Mouse (Mus musculus) spleen, adult 2 months (tissue): ENCODE results near the gene Cyp24a1. TPM values are rescaled to one million over a fixed set of nuclear protein-coding genes. Genes with fewer than 3 reads are reported as not detected.

Experiments used
- DNase-seq, 2 experiments: peaks; one replicate each; pipeline versions ENCODE4 v3.0.0 to v3.0.0-alpha.2; 2012 to 2021; ENCODE audit warnings: low spot score in 2 of 2, low read depth in 1 of 2
- H3K27ac ChIP-seq: fragments of 200-500 bp; 2 replicates; pipeline ENCODE4 v1.5.1; 2012; ENCODE audit warnings: low read length, inconsistent platforms; ENCODE audit not compliant: insufficient read depth
- H3K27me3 ChIP-seq: fragments of 200-500 bp; 2 replicates; pipeline ENCODE4 v1.6.1; 2012; ENCODE audit warnings: mild to moderate bottlenecking, moderate library complexity, low read length, inconsistent platforms; ENCODE audit not compliant: control insufficient read depth, insufficient read depth
- H3K36me3 ChIP-seq: fragments of 200-500 bp; 2 replicates; pipeline ENCODE4 v1.6.1; 2012; ENCODE audit warnings: mild to moderate bottlenecking, low read length, inconsistent platforms; ENCODE audit not compliant: control insufficient read depth, insufficient read depth
- H3K4me1 ChIP-seq: fragments of 200-500 bp; 2 replicates; pipeline ENCODE4 v1.6.1; 2011; ENCODE audit warnings: inconsistent platforms; ENCODE audit not compliant: control insufficient read depth, insufficient read depth, insufficient read length
- H3K4me3 ChIP-seq: fragments of 200-500 bp; 2 replicates; pipeline ENCODE4 v1.5.1; 2011; ENCODE audit warnings: mild to moderate bottlenecking, inconsistent platforms; ENCODE audit not compliant: insufficient read depth, insufficient read length; ENCODE audit errors: extremely low read depth
- CTCF ChIP-seq: fragments of 200-500 bp; IDR thresholded peaks from 2 replicates; pipeline ENCODE4 v1.5.1; 2011; ENCODE audit warnings: mild to moderate bottlenecking, inconsistent platforms; ENCODE audit not compliant: insufficient read depth, insufficient read length, insufficient replicate concordance; ENCODE audit errors: extremely low read depth
- POLR2A ChIP-seq: fragments of 200-500 bp; IDR thresholded peaks from 2 replicates; pipeline ENCODE4 v1.6.1; 2011; ENCODE audit warnings: low read depth, low read length, inconsistent platforms
- WGBS: fragments of 180-500 bp; shearing (Covaris S2); methylation state at CpG from one replicate; pipeline ENCODE4 v1.1.7; 2018; 5-methylcytosine and 5-hydroxymethylcytosine counted together
- polyA plus RNA-seq: library from polyadenylated mRNA; depleted of rRNA; stranded (reverse); fragments of >200 nt; gene quantifications from 2 replicates; pipeline ENCODE4 v1.2.3, GENCODE M21; 2012; rRNA removed

Gene Cyp24a1
- polyA plus RNA-seq: not detected in 2 replicates

- Histone ChIP-seq H3K4me1 (no peaks in the 10 kb centered on the region), H3K36me3 (no peaks in the 10 kb centered on the region), H3K27ac (no peak within 1 kb of the TSS), H3K4me3 (no peak within 1 kb of the TSS), H3K27me3 (peaks cover 22% of the 10 kb centered on the region)
- 3% methylated on average over 35 of the region's 36 CpGs for WGBS
- DNase-seq: no peak
- TF ChIP-seq POLR2A (no peak), CTCF (no peak)
Observed at GRCm38 (mm10) chr2:170497091-170497566, at the start of gene Cyp24a1. Gene Cyp24a1, minus strand, starts transcription at chr2:170497145.

GRCm38 (mm10) chr2:170545745-170546144, 48.8 kb upstream of the Cyp24a1 start:
- DNase-seq: no peak
- TF ChIP-seq POLR2A (no peak), CTCF (no peak)
- 65% methylated on average over 4 of the region's 4 CpGs for WGBS
- Histone ChIP-seq H3K4me3 (no peak overlapping the region), H3K36me3 (no peaks in the 10 kb centered on the region), H3K27me3 (no peaks in the 10 kb centered on the region), H3K27ac (no peak overlapping the region), H3K4me1 (no peaks in the 10 kb centered on the region)

DNA sequence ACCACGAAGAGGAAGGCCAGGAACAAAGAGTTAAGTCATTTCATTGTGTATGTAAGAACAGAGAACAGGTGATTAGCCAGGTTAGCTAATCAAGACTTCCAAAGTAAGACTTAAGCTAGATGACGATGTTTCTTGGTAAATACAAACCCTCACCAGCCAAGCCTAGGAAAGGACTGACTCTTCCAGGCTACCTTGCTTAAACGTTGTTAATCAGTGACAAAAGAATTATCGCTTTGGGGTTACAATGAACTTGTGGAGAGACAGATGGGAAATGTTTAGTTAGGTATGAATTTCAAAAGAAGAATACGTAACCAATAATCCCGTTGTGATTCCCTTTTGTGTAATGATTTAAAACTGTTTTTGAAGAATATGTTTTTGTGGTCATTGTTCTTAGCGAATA, 48.0 kb upstream of the Cyp24a1 start:
- Histone ChIP-seq H3K36me3 (no peaks in the 10 kb centered on the region), H3K4me3 (no peak overlapping the region), H3K27me3 (no peaks in the 10 kb centered on the region), H3K4me1 (no peaks in the 10 kb centered on the region), H3K27ac (no peak overlapping the region)
- no peak for TF ChIP-seq CTCF
- no peak for TF ChIP-seq POLR2A
- WGBS: 55% methylated on average over 7 of the region's 7 CpGs
- no peak for DNase-seq

GRCm38 (mm10) chr2:170544159-170544558, 47.2 kb upstream of the Cyp24a1 start:
- Histone ChIP-seq H3K4me1 (no peaks in the 10 kb centered on the region), H3K27me3 (no peaks in the 10 kb centered on the region), H3K4me3 (no peak overlapping the region), H3K36me3 (no peaks in the 10 kb centered on the region), H3K27ac (no peak overlapping the region)
- no peak for TF ChIP-seq POLR2A
- no peak for TF ChIP-seq CTCF
- DNase-seq: no peak
- WGBS: 37% methylated on average over 3 of the region's 3 CpGs

GRCm38 (mm10) chr2:170543625-170544024, 46.7 kb upstream of the Cyp24a1 start:
- no peak for TF ChIP-seq CTCF
- TF ChIP-seq POLR2A: no peak
- H3K36me3 ChIP-seq: no peaks in the 10 kb centered on the region
- no peak overlapping the region for H3K27ac ChIP-seq
- no peaks in the 10 kb centered on the region for H3K27me3 ChIP-seq
- DNase-seq: no peak
- H3K4me1 ChIP-seq: no peaks in the 10 kb centered on the region
- H3K4me3 ChIP-seq: no peak overlapping the region
- 88% methylated on average over 5 of the region's 5 CpGs for WGBS

GRCm38 (mm10) chr2:170539211-170539610, 42.3 kb upstream of the Cyp24a1 start:
- Histone ChIP-seq H3K4me3 (no peak overlapping the region), H3K36me3 (no peaks in the 10 kb centered on the region), H3K27ac (no peak overlapping the region), H3K27me3 (no peaks in the 10 kb centered on the region), H3K4me1 (no peaks in the 10 kb centered on the region)
- TF ChIP-seq POLR2A: no peak
- no peak for TF ChIP-seq CTCF
- WGBS: 87% methylated on average over 9 of the region's 9 CpGs
- no peak for DNase-seq

- Histone ChIP-seq H3K27ac (no peak overlapping the region), H3K4me3 (no peak overlapping the region), H3K27me3 (no peaks in the 10 kb centered on the region), H3K4me1 (no peaks in the 10 kb centered on the region), H3K36me3 (no peaks in the 10 kb centered on the region)
- no peak for DNase-seq
- no peak for TF ChIP-seq POLR2A
- TF ChIP-seq CTCF: no peak
Observed at GRCm38 (mm10) chr2:170535841-170536240, 38.9 kb upstream of the Cyp24a1 start.
